Mouse (Mus musculus) liver, postnatal 0 days (tissue): ENCODE measurements at regions not wholly inside any gene's neighbourhood (a gene's known extent, or its start where the extent isn't known, plus 50 kb on each side); places are given as distances from the start of the nearest gene placed in this dataset.

Experiments used
- CTCF ChIP-seq: sonication (generic); IDR thresholded peaks from 2 replicates; pipeline ENCODE4 v1.5.1; 2016; ENCODE audit warnings: antibody characterized with exemption, low read depth
- EP300 ChIP-seq: IDR thresholded peaks from 2 replicates; pipeline ENCODE4 v1.6.1; 2016; ENCODE audit warnings: antibody characterized with exemption, low read depth, mild to moderate bottlenecking

DNA sequence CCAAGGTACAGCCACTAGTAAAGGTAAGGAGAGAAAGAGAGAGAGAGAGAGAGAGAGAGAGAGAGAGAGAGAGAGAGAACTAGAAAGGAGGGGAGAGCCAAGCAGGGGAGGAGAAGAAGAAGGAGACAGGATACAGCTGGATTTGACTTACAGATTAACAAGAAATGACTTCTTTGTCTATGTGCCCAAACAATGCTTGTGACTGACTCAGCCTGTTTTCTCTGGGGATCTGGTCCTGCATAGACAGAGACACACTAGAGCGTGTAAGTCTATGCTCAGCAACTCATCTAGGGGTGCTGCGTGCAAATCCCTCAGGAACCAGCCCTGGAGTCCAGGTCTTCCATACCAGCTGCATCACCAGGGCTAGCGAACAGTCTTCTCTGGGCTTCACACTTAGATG lies 66.3 kb upstream of the Ptpn1 start:
- TF ChIP-seq CTCF (no peak), EP300 (no peak)
